ENCODE assay signal across 19 mouse cellular contexts in the genomic region with DNA sequence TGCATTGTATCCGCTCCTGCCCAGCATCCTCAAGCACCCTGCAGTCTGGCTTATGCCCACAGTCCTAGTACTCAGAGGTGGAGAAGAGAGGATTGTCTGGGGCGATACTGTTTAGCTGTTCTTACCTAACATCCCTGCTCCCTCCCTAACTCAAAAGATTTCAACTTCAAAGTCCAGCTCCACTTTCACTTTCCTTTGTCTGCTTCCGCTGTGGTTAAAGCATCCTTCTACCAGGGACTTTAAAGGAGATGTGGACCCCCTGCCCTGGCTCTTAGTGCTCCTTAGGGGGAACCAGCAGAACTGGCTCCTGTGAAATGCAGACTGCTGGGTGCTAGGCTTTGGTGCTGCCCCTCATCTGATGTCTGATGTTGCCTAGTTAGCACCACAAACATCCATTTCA.
DNase-seq lines count a peak whose midpoint lies in the region; ATAC-seq and TF ChIP-seq lines count a peak whose summit lies in the region.
"Had no signal": no experiment of that assay in that cellular context is flagged by ENCODE, and none has a peak within 500 bp of the region (broad histone marks: within the 10 kb centered on the region; RNA-seq: fewer than 3 reads in every experiment).

No protein-coding gene starts in this region.

- peaks cover 5% of the 10 kb centered on the region; the same call in 1 of the 2 replicates for H3K36me3 ChIP-seq in liver, adult 2 months (ENCODE audit: control insufficient read depth, insufficient read depth, low read length)
- peaks cover 5% of the 10 kb centered on the region; the same call in 1 of the 2 replicates for H3K36me3 ChIP-seq in forebrain, embryonic 12.5 days (replicated peaks)
- no peaks in the 10 kb centered on the region for H3K36me3 ChIP-seq in intestine, postnatal 0 days (ENCODE audit: control insufficient read depth, insufficient read depth)

- no peak overlapping the region for H3K27ac ChIP-seq in liver, adult 2 months (replicated peaks; ENCODE audit: insufficient read depth, low read depth, low read length)
- no peak overlapping the region for H3K27ac ChIP-seq in forebrain, embryonic 12.5 days
- H3K27ac ChIP-seq in intestine, postnatal 0 days (ENCODE audit: low read depth, low read length): no peak overlapping the region
- H3K27ac ChIP-seq: embryonic facial prominence, embryonic 10.5 days; hindbrain, postnatal 0 days; limb, embryonic 13.5 days had no signal

- H3K9ac ChIP-seq in liver, adult 2 months (ENCODE audit: low read depth, low read length): no peak overlapping the region
- H3K9ac ChIP-seq in forebrain, embryonic 12.5 days: no peak overlapping the region
- H3K9ac ChIP-seq in intestine, postnatal 0 days (ENCODE audit: low read depth, low read length): no peak overlapping the region
- H3K9ac ChIP-seq: heart, embryonic 12.5 days; limb, embryonic 13.5 days had no signal

- DNase-seq in liver, adult 2 months (ENCODE audit: extremely low read depth, low read depth, low spot score): peak; percentile 35
- no peak for DNase-seq in liver
- peak; percentile 77 for DNase-seq in CD4-positive, CD25-positive, alpha-beta regulatory T cell, adult 2 months (ENCODE audit: low read depth, low spot score)
- no peak for DNase-seq in left cerebral cortex, postnatal 10 days (ENCODE audit: extremely low spot score in 1 of 2, low spot score in 2 of 2)
- DNase-seq: adrenal gland, postnatal 10 days; cerebellum, postnatal 14 days; gastrocnemius, postnatal 14 days; heart, postnatal 36 days had no signal

- ATAC-seq in hematopoietic stem cell, adult 5-6 weeks (replicated peaks in 1 of 2; ENCODE audit: insufficient read depth in 1 of 2, low FRiP score in 2 of 2, low TSS enrichment in 1 of 2, low read depth in 1 of 2, poor library complexity in 2 of 2, severe bottlenecking in 2 of 2): peak; percentile 83 to 84
- peak; percentile 76 for ATAC-seq in neutrophil, adult 5-6 weeks (ENCODE audit: extremely low read depth, insufficient number of reproducible peaks, low FRiP score, poor library complexity, severe bottlenecking)
- no peak for ATAC-seq in forebrain, embryonic 12.5 days (ENCODE audit: low FRiP score)
- ATAC-seq in intestine, postnatal 0 days: no peak
- ATAC-seq: hindbrain, postnatal 0 days had no signal

- no peak overlapping the region for H3K4me2 ChIP-seq in forebrain, embryonic 12.5 days
- no peak overlapping the region for H3K4me2 ChIP-seq in intestine, postnatal 0 days (replicated peaks; ENCODE audit: low read depth)
- H3K4me2 ChIP-seq: heart, embryonic 12.5 days; limb, embryonic 13.5 days; midbrain, embryonic 11.5 days had no signal

- intact Hi-C loops in left cerebral cortex, postnatal 10 days (cut with DNase I): no loop called here

- TF ChIP-seq POLR2A in liver, adult 2 months (IDR thresholded peaks at IDR 0.05; ENCODE audit: extremely low read depth, insufficient read depth, low read length): no peak

- no peak overlapping the region for H3K4me3 ChIP-seq in liver, adult 2 months (ENCODE audit: insufficient read depth, low read depth, low read length)
- H3K4me3 ChIP-seq in forebrain, embryonic 12.5 days (replicated peaks): no peak overlapping the region
- H3K4me3 ChIP-seq in intestine, postnatal 0 days (ENCODE audit: low read depth, low read length): no peak overlapping the region
- H3K4me3 ChIP-seq: embryonic facial prominence, embryonic 10.5 days; erythroblast, embryonic 14.5 days; heart, embryonic 12.5 days; limb, embryonic 13.5 days had no signal

- H3K27me3 ChIP-seq in liver, adult 2 months (ENCODE audit: control insufficient read depth, insufficient read depth, low read length): no peaks in the 10 kb centered on the region
- no peaks in the 10 kb centered on the region for H3K27me3 ChIP-seq in forebrain, embryonic 12.5 days
- no peaks in the 10 kb centered on the region for H3K27me3 ChIP-seq in intestine, postnatal 0 days (replicated peaks; ENCODE audit: control insufficient read depth, insufficient read depth, low read length)
- H3K27me3 ChIP-seq: heart, embryonic 12.5 days; limb, embryonic 13.5 days had no signal

- no peaks in the 10 kb centered on the region for H3K79me2 ChIP-seq in liver, adult 2 months (ENCODE audit: control insufficient read depth, insufficient read depth, low read length)

- peaks cover 7% of the 10 kb centered on the region for H3K4me1 ChIP-seq in liver, adult 2 months (ENCODE audit: control insufficient read depth, insufficient read depth, low read length)
- 0 out of 2 replicates have a peak, but pooled peaks cover 6% of the 10 kb centered on the region for H3K4me1 ChIP-seq in forebrain, embryonic 12.5 days
- no peaks in the 10 kb centered on the region for H3K4me1 ChIP-seq in intestine, postnatal 0 days (replicated peaks; ENCODE audit: control insufficient read depth, insufficient read depth, low read length)
- H3K4me1 ChIP-seq: embryonic facial prominence, embryonic 10.5 days had no signal

- H3K9me3 ChIP-seq in forebrain, embryonic 12.5 days: no peaks in the 10 kb centered on the region
- no peaks in the 10 kb centered on the region for H3K9me3 ChIP-seq in intestine, postnatal 0 days (ENCODE audit: control insufficient read depth)
- H3K9me3 ChIP-seq: embryonic facial prominence, embryonic 10.5 days; G1E; heart, embryonic 12.5 days; limb, embryonic 13.5 days had no signal

- no peak for TF ChIP-seq CTCF in liver, adult 2 months (IDR thresholded peaks at IDR 0.05; ENCODE audit: low read depth, low read length)
- TF ChIP-seq CTCF in intestine, postnatal 0 days (IDR thresholded peaks at IDR 0.05; ENCODE audit: low read depth): no peak

- WGBS in liver, adult 2 months: 48% methylated on average over 3 of the region's 3 CpGs
- 48% methylated on average over 3 of the region's 3 CpGs for WGBS in forebrain, embryonic 12.5 days
- 63% methylated on average over 3 of the region's 3 CpGs for WGBS in intestine, postnatal 0 days

Comparison
In these comparisons a context has a peak if more than half of its experiments do, and no peak if none do; other contexts are left out.
1. DNase-seq: peak in liver, adult 2 months (single experiment) and CD4-positive, CD25-positive, alpha-beta regulatory T cell, adult 2 months (single experiment); none in liver (single experiment) and left cerebral cortex, postnatal 10 days (0 of 2).
2. ATAC-seq: peak in hematopoietic stem cell, adult 5-6 weeks (2 of 2) and neutrophil, adult 5-6 weeks (single experiment); none in forebrain, embryonic 12.5 days (single experiment) and intestine, postnatal 0 days (single experiment).